Mouse (Mus musculus) frontal cortex, postnatal 36 days (tissue): ENCODE measurements around the gene Zfp229.
"Not testable (repeated sequence)": the region's sequence is repeated elsewhere in the genome, so short reads cannot be mapped to it uniquely, and the experiment has no call there.

ENCODE experiments used
- DNase-seq, 2 experiments: peaks; one replicate each; pipeline ENCODE4 v3.0.0; 2022; ENCODE audit warnings: low spot score in 2 of 2

The Zfp229 gene

GRCm38 (mm10) chr17:21730495-21730894 is at the start of gene Zfp229:
Gene Zfp229 (plus strand): TSS chr17:21730795.
- not testable (repeated sequence) for DNase-seq

- DNase-seq = no peak
Measured at GRCm38 (mm10) chr17:21691560-21691959, 39.0 kb upstream of the Zfp229 start, which contains the start of gene Gm10226. Gene Gm10226 (plus strand): TSS chr17:21691860.

- no peak for DNase-seq
Measured at GRCm38 (mm10) chr17:21693342-21693741, 37.3 kb upstream of the Zfp229 start.

- DNase-seq = no peak
Measured at GRCm38 (mm10) chr17:21696073-21696472, 34.5 kb upstream of the Zfp229 start.

GRCm38 (mm10) chr17:21702281-21703240 is 28.0 kb upstream of the Zfp229 start:
- no peak for DNase-seq

- DNase-seq = no peak
Measured at GRCm38 (mm10) chr17:21703414-21703813, 27.2 kb upstream of the Zfp229 start.

- peak; percentile 74 to 90 for DNase-seq
Measured at GRCm38 (mm10) chr17:21707343-21707996, 23.1 kb upstream of the Zfp229 start, which contains the start of gene Zfp760. Gene Zfp760 (plus strand): TSS chr17:21707741.

- no peak for DNase-seq
Measured at GRCm38 (mm10) chr17:21708401-21708800, 22.2 kb upstream of the Zfp229 start.

- no peak for DNase-seq
Measured at GRCm38 (mm10) chr17:21733049-21733448, 2.5 kb downstream of the Zfp229 start.

GRCm38 (mm10) chr17:21733529-21734031 is 3.0 kb downstream of the Zfp229 start:
- peak; percentile 47 to 53 for DNase-seq

- DNase-seq = no peak
Measured at GRCm38 (mm10) chr17:21752791-21753190, 22.2 kb downstream of the Zfp229 start.

- no peak for DNase-seq
Measured at GRCm38 (mm10) chr17:21753342-21754208, 23.0 kb downstream of the Zfp229 start.

GRCm38 (mm10) chr17:21770336-21770735 is 39.7 kb downstream of the Zfp229 start:
- DNase-seq = no peak

- DNase-seq = no peak
Measured at GRCm38 (mm10) chr17:21792256-21792655, 61.7 kb downstream of the Zfp229 start.

GRCm38 (mm10) chr17:21801373-21801772 is 70.8 kb downstream of the Zfp229 start:
- DNase-seq = not testable (repeated sequence)
